Mouse (Mus musculus) Patski (cell line): ENCODE data around the gene Mcoln1. TPM values are rescaled to one million over a fixed set of nuclear protein-coding genes. Genes with fewer than 3 reads are reported as not detected.
A peak's percentile ranks its signal among the peaks of the same experiment; 100 is the strongest.

Source experiments
- ATAC-seq: fragments of 100-300 bp; one replicate; pipeline ENCODE4 v1.8.0; 2021
- CTCF ChIA-PET: fragments of 350-600 bp; sonication (Branson Sonifier 250); formaldehyde crosslinking; loops from one replicate; lab custom pipeline; 2022; ENCODE audit warnings: inconsistent platforms; lab: Charles Lee
- POLR2A ChIA-PET: fragments of 350-600 bp; sonication (Branson Sonifier 250); formaldehyde crosslinking; loops from one replicate; lab custom pipeline; 2022; ENCODE audit warnings: antibody characterized with exemption, inconsistent platforms; lab: Charles Lee
- DNase-seq: peaks from one replicate; pipeline ENCODE4 v3.0.0-alpha.2; 2011; ENCODE audit warnings: low read depth, low spot score
- H3K27me3 ChIP-seq: fragments of 371-371 bp; one replicate; pipeline ENCODE4 v1.5.1; 2021
- CTCF ChIP-seq: fragments of 100-300 bp; IDR thresholded peaks from one replicate; pipeline ENCODE4 v1.5.1; 2021
- in situ Hi-C: fragments of 300-500 bp; cut with MboI; formaldehyde crosslinking; loops from 3 replicates; pipeline ENCODE4 v1.11.1; 2018; ENCODE audit warnings: low pct_unique_long_range_greater_than_20kb, mixed read lengths
- polyA plus RNA-seq: library from polyadenylated mRNA; unstranded; gene quantifications from one replicate; pipeline ENCODE4 v1.2.3, GENCODE M21; 2021

The Mcoln1 gene
- polyA plus RNA-seq, 1 experiment from 2014 or later, result 85.9 TPM

DNA sequence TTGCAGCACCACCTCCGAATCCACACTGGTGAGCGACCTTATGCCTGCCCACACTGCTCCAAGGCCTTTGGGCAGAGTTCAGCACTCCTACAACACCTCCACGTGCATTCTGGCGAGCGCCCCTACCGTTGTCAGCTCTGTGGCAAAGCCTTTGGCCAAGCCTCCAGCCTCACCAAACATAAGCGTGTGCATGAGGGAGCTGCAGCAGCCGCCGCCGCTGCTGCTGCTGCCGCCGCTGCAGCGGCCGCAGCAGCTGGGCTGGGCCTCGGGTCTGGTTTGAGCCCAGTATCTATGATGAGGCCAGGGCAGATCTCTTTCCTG is 3.9 kb upstream of the Mcoln1 start:
- ATAC-seq, result no peak
- no peak for DNase-seq
- ChIA-PET POLR2A (no interaction called here), CTCF (no interaction called here)
- no peaks in the 10 kb centered on the region for H3K27me3 ChIP-seq
- in situ Hi-C loops, result no loop called here
- TF ChIP-seq CTCF, result no peak

DNA sequence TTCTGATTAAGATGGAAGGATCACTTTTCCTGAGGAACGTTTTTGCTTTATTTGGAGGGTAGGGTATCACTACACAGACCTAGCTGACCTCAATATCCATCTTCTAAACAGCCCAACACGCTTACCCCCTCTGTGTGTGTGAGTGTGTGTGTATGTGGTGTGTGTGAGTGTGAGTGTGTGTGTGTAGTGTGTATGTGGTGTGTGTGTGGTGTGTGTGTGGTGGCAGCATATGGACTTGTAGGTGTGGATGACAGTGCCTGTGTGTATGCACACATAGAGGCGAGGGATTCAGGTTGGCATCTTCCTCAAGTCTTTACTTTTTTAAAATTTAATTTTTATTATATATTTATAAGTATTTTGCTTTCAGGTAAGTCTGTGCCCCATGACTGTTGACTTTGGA is 1.7 kb upstream of the Mcoln1 start:
- ChIA-PET POLR2A (interaction anchor here (0.7 kb wide), 1 partner anchor 138 kb away, joined by 3 read pairs; no protein-coding TSS in a partner anchor), CTCF (no interaction called here)
- H3K27me3 ChIP-seq, result no peaks in the 10 kb centered on the region
- no peak for TF ChIP-seq CTCF
- DNase-seq, result no peak
- no peak for ATAC-seq
- in situ Hi-C loops, result no loop called here

DNA sequence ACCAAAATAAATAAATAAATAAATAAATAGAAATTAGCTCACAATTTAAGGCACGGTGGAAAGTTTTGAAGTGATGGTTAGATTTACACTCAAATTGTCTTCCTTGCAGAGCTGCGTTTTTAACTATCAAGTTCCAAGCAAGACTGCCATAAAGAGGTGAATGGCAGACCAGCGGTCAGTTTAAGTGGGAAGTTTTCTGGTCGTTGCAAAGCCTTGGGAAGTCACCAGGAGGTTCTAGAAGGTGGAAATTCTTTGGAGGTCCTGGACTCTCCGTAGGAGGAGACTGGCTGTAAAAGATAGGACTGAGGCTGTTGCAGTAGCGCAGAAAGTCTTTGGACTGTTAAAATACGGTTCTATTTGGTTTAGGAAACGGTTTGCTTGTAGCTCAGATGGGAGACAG is 506 bp upstream of the Mcoln1 start:
- ATAC-seq (peak; percentile 33), DNase-seq (no peak)
- POLR2A ChIA-PET, result interaction anchor here (1.1 to 2.6 kb wide), 4 partner anchors 8 to 35 kb away, joined by 3 to 13 read pairs (median 5); partner anchors contain the start of gene Pnpla6
- CTCF ChIA-PET, result interaction anchor here (2.6 kb wide), 1 partner anchor 16 kb away, joined by 10 read pairs; the partner anchor contains the start of gene Pnpla6
- TF ChIP-seq CTCF, result no peak
- H3K27me3 ChIP-seq, result no peaks in the 10 kb centered on the region
- in situ Hi-C loops, result no loop called here

DNA sequence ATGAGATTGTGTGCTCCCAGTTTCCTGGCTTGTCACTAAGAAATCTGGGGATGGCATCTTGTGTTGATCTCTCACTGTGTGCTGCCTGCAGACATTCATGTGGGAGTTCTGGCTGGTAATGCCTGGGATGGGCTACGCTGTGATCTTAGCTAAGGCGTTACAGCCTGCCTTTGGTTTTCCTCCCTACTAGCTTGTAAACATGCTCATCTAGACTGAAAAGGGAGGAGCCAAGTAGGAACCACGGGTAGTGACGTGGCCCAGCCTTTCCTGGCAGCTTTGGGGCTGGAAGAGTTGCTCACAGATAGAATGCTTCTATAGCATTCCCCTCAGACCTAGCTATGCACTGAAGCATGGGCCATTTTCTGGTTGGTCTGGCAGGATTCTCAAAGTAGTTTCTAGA is 2.0 kb downstream of the Mcoln1 start:
- ATAC-seq, result no peak
- ChIA-PET CTCF (interaction anchor here (1.7 kb wide), 2 partner anchors 9 to 38 kb away, joined by 3 read pairs; no protein-coding TSS in a partner anchor), POLR2A (no interaction called here)
- in situ Hi-C loops, result no loop called here
- no peak for DNase-seq
- H3K27me3 ChIP-seq, result no peaks in the 10 kb centered on the region
- no peak for TF ChIP-seq CTCF

DNA sequence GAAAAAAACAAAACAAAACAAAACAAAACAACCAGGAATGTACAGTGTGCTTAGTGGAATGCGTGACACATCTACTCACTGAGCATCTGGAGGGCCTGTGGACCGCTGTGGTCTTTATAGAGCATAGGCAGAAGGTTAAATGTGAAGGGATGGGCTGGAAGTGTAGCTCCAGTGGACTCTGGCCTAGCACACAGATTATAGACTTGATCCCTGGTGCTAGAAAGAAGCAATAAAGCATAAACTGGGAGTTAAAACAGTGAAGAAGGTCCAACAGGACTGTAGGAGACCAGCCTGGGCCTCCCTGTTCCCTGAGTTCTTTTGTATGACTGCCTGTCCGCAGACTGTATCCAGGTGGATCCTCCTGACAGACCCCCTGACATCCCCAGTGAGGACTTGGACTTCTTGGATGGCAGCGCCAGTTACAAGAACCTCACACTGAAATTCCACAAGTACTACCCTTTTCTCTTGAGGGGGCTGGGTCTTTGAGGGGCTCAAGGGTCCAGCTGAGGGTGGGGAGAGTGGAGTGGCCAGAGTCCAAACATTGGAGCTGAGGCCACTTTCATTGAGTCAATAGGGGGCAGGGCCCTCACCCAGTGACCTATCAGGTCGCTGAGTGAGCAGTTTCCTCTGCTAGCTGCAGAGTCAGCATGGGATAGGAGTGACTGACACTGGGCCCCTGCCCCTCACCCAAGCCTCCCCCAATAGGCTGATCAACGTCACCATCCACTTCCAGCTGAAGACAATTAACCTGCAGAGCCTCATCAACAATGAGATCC is 7.9 kb downstream of the Mcoln1 start:
- TF ChIP-seq CTCF, result no peak
- in situ Hi-C loops, result no loop called here
- DNase-seq (no peak), ATAC-seq (no peak)
- CTCF ChIA-PET, result interaction anchor here (1.2 kb wide), 1 partner anchor 8 kb away, joined by 3 read pairs; the partner anchor contains the start of gene Mcoln1
- POLR2A ChIA-PET, result interaction anchor here (0.6 to 1.3 kb wide), 2 partner anchors 40 to 163 kb away, joined by 3 read pairs; no protein-coding TSS in a partner anchor
- H3K27me3 ChIP-seq, result no peaks in the 10 kb centered on the region

DNA sequence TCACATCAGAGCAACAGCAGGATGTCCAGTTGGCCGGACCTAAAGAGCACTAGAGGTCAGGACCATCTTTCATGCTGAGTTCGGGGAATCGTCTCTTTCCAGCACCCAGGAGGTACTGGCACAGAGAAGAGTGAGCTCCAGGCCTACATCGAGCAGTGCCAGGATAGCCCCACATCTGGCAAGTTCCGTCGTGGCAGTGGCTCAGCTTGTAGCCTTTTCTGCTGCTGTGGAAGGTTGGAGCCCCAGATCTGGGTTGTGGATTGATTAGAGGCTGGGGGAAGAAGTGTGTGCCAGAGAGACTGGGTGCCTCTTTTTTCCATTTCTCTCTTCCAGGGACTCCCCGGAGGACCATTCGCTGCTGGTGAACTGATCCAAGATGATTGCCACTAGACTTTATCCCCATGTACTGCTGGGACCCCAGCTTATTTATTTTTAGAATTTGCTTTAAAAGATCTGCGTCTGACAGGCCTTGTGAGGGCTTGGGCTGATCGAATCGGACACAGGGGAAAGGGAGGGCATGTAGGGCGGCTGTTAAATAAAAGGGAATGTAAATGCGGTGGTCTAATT is 14.5 kb downstream of the Mcoln1 start:
- DNase-seq (no peak), ATAC-seq (no peak)
- in situ Hi-C loops, result no loop called here
- TF ChIP-seq CTCF, result no peak
- H3K27me3 ChIP-seq, result no peaks in the 10 kb centered on the region
- ChIA-PET POLR2A (interaction anchor here (0.9 to 2.6 kb wide), 3 partner anchors 15 to 95 kb away, joined by 3 to 13 read pairs (median 10); partner anchors contain the start of genes Mcoln1 and Zfp358), CTCF (interaction anchor here (2.0 to 2.6 kb wide), 2 partner anchors 14 to 161 kb away, joined by 7 to 10 read pairs; partner anchors contain the start of genes Mcoln1 and Trappc5)

DNA sequence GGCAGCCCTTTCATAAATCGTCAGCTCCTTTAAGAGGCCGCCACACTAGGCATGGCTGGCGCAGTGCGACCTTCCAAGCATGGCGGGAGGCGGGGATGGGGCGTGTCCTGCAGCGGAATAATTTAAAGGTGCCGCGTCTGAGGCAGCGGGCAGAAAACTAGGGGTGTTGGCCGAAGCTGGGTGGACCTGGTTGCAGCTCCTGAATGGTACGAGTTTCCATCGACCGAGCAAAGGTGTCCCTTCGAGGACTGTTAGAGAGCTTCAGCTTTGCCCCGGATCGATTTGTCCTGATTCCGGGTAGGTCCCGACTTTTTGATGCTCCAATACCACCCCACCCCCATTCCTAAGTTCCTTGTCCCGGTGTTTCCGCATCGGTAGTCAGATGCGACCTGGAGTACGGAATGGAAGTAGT is 15.0 kb downstream of the Mcoln1 start, which contains the start of gene Pnpla6:
Pnpla6 (plus strand) TSS at position 125 of the 412 bp plus-strand sequence.
- no peak for DNase-seq
- TF ChIP-seq CTCF, result no peak
- ChIA-PET CTCF (interaction anchor here (1.0 to 2.6 kb wide), 3 partner anchors 15 to 161 kb away, joined by 4 to 10 read pairs (median 7); partner anchors contain the start of genes Mcoln1 and Trappc5), POLR2A (interaction anchor here (0.9 to 2.6 kb wide), 5 partner anchors 15 to 107 kb away, joined by 3 to 13 read pairs (median 3); partner anchors contain the start of genes Mcoln1, Pet100 and Zfp358)
- in situ Hi-C loops, result no loop called here
- no peaks in the 10 kb centered on the region for H3K27me3 ChIP-seq
- ATAC-seq, result peak; percentile 80

DNA sequence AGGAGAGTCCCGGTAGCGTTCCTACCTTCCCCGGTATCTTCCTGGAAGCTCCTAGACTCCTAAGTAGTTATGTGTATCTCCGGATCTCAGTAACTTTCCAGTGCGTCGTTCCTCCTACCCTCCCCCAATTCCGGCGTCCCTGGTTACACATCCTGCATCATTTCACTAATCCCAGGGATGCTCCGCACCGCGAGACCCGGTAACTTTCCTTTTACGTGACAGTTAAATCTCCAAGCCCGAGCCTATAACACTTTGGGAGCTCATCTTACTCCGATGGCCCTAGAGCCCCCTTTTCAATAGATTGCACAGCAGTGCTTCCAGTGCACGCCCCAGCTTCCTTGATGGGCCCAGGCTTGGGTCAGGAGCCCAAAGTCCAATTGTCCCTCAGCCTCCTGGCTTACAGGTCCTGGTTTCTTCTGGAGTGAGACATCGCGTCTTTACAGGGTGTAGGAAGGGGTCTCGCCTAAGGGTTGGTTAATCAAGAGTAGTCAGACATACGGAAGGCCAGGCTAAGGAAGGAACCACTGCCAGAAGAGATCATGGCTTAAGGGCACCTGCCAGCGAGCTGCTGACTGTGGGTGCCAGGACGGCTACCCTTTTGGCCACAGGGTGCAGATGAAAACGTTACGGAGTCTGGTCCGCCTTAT is 15.6 kb downstream of the Mcoln1 start:
- peak; percentile 35 for ATAC-seq
- no peaks in the 10 kb centered on the region for H3K27me3 ChIP-seq
- DNase-seq, result no peak
- ChIA-PET POLR2A (interaction anchor here (0.9 to 2.6 kb wide), 6 partner anchors 16 to 122 kb away, joined by 3 to 13 read pairs (median 3); partner anchors contain the start of genes Mcoln1, Pet100 and Zfp358), CTCF (interaction anchor here (1.0 to 2.6 kb wide), 3 partner anchors 16 to 160 kb away, joined by 4 to 10 read pairs (median 7); partner anchors contain the start of genes Mcoln1 and Trappc5)
- no peak for TF ChIP-seq CTCF
- in situ Hi-C loops, result no loop called here

DNA sequence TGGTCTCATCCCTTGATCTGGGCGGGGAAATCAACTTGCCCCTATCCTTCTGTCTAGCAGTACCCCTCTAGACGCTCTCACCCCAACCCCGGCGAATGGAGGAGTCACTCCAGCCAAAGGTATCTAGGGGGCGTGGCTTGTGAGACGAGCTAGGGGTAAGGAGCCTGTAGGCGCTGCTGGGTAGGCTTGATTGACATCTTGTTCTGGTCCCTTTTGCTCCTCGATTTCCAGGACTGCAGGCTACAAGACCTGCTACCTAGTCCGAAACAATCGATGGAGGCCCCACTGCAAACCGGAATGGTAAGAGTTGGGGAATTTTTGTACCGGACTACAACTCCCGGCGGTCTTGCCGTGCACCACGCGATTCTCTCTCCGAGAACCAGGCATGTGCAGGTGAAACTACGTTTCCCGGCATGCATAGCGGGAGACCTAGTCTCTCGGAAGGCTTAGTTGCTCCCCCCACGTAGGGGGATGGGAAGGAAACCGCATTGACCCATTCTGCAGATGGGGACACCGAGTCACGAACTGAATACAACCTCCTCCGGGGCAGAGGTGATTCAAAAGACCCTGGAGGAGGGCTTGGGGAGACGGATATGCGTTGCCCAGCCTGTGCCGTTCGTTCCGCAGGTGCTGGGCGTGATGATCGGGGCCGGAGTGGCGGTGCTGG is 16.3 kb downstream of the Mcoln1 start:
- H3K27me3 ChIP-seq, result no peaks in the 10 kb centered on the region
- in situ Hi-C loops, result no loop called here
- ATAC-seq (peak; percentile 82), DNase-seq (peak; percentile 81)
- ChIA-PET POLR2A (interaction anchor here (0.9 to 2.6 kb wide), 5 partner anchors 16 to 121 kb away, joined by 3 to 13 read pairs (median 3); partner anchors contain the start of genes Mcoln1, Pet100 and Zfp358), CTCF (interaction anchor here (2.0 to 2.6 kb wide), 2 partner anchors 16 to 159 kb away, joined by 7 to 10 read pairs; partner anchors contain the start of genes Mcoln1 and Trappc5)
- no peak for TF ChIP-seq CTCF
